Mouse (Mus musculus): ENCODE results near the gene Copg1. TPM values are rescaled to one million over a fixed set of nuclear protein-coding genes. Genes with fewer than 3 reads are reported as not detected.

Gene Copg1
- total RNA-seq, 2 experiments from 2014 or later = 86.9 to 90.3 TPM

Other genes with a start within 250 kb of the Copg1 start
- gene Aplf, start 215.6 kb upstream of the Copg1 start, total RNA-seq (2021) = 1 to 10 TPM; 6.1 to 7.4 TPM
- 1 to 10 TPM; 1.1 to 1.4 TPM for gene Efcc1, start 156.9 kb upstream of the Copg1 start, total RNA-seq (2021)
- 1 to 10 TPM; 1.1 to 1.3 TPM for gene Gp9, start 109.7 kb upstream of the Copg1 start, total RNA-seq (2021)
- gene Rab43, start 75.7 kb upstream of the Copg1 start, total RNA-seq (2021) = 10 to 100 TPM; 30.4 to 46.1 TPM
- gene Gm45140, start 52.0 kb upstream of the Copg1 start, total RNA-seq (2021) = 1 to 10 TPM; 2.0 to 6.6 TPM
- gene Isy1, start 49.0 kb upstream of the Copg1 start, total RNA-seq (2021) = 10 to 100 TPM; 32.3 to 34.9 TPM
- 100 to 1,000 TPM; 395 to 399 TPM for gene Cnbp, start 36.7 kb upstream of the Copg1 start, total RNA-seq (2021)
- gene Hmces, start 26.1 kb downstream of the Copg1 start, total RNA-seq (2021) = 10 to 100 TPM; 21.1 to 25.4 TPM
- 10 to 100 TPM; 28.9 to 30.8 TPM for gene H1fx, start 93.8 kb downstream of the Copg1 start, total RNA-seq (2021)
- gene Rab7, start 157.5 kb downstream of the Copg1 start, total RNA-seq (2021) = 100 to 1,000 TPM; 249 to 262 TPM
- 100 to 1,000 TPM; 156 to 182 TPM for gene Rpn1, start 196.7 kb downstream of the Copg1 start, total RNA-seq (2021)

Data from adrenal gland, postnatal 10 days (tissue).